Mouse (Mus musculus) adrenal gland, postnatal 4 days (tissue): ENCODE data around the gene Grid1. TPM values are rescaled to one million over a fixed set of nuclear protein-coding genes. Genes with fewer than 3 reads are reported as not detected.

ENCODE experiments used
- DNase-seq, 2 experiments: peaks; one replicate each; pipeline ENCODE4 v3.0.0; 2021 to 2022; ENCODE audit warnings: low spot score in 2 of 2, mixed read lengths in 2 of 2
- total RNA-seq, 2 experiments: library from RNA; stranded (reverse); gene quantifications; 2 replicates each; pipeline ENCODE4 v1.2.3; 2021

The Grid1 gene
- total RNA-seq, 2 experiments from 2014 or later, result 0.65 to 2.1 TPM

DNA sequence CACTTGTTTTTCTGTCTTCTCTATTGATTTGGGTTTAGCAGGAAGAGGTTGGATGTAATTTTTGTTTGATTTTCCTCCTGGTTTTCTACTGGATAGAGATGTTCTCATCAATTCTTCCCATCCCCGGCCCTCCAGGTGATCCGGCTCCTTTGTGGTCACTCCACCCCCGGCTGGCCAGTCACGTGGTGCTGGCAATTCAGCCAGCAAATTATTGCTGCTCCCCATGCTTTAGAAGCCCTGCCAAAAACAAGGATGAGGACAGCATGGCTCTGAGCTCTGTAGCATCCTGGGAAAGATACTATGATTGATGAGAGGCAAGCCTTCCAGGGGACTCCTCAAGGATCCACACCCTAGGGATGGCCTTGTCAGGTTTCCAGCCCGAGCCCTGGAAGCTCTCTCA, 169.2 kb downstream of the Grid1 start:
- no peak for DNase-seq

DNA sequence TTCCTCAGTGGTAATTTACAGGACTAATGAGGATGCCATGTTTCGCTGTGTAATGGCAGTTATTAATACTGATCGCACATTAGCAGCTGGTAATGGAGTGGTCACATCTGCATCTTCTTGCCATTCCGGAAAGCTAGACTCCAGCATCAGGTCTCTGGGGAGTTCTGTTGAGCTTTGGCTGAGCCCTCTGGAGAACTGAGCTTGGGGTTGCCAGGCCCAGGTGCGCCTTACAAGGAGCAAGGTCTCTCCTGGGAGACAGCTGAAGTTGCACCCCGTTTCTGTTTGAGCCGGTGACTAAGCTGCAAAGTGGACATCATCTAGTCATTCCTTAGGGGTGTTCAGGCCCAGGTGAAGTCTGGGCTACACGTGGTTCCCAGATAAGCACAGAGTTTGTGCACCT, 186.8 kb downstream of the Grid1 start:
- no peak for DNase-seq

DNA sequence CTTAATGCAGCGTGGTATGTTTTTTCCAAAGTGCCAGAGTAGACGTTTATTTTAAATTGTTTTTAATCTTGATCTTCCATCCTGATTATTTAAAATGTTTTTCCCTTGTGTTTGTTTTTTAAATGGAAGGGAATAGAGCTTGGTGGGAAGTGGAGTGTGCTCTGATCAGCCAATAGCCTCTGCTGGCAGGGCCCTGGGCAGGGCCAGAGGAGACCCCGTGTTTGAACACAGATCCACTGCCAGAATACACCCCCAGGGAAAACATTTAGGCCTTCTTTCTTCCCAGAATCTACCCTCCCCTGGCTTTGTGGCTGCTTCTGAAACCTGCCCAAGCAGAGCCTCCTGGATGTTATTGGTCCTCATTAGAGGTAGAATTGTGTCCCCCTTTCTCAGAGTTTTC, 188.8 kb downstream of the Grid1 start:
- no peak for DNase-seq

DNA sequence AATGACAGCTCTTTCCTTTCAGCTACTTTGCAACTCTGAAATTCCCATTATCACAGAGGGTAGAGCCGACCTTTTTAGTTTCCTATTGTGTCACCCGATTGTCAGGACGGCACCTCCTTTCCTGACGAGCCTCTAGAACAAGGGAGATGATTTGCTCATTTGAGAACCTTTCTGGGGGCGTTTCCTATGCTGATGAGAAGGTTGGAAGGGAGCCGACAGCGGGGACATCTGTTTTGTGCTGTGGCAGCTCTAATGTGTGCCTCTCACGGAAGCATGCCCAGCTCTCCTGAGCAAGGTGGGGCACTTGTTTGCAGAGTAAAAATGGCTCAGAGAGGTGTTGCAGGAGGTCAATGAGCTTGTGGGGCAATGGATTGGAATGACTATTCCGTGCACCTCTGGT, 189.2 kb downstream of the Grid1 start:
- DNase-seq, result no peak

DNA sequence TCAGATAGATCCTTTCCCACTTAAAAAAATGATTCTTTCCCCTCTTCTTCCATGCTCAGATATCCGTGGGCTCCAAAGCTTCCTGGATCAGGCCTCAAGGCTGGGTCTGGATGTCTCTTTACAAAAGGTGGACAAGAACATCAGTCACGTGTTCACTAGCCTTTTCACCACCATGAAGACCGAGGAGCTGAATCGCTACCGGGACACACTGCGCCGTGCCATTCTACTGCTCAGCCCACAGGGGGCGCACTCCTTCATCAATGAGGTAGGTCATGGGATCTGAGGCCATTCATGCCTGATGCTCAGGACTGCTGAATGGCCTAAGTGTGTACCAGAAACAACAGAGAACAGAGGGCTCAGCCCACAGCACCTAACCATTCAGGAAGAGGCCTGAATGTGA, 206.8 kb downstream of the Grid1 start:
- no peak for DNase-seq

DNA sequence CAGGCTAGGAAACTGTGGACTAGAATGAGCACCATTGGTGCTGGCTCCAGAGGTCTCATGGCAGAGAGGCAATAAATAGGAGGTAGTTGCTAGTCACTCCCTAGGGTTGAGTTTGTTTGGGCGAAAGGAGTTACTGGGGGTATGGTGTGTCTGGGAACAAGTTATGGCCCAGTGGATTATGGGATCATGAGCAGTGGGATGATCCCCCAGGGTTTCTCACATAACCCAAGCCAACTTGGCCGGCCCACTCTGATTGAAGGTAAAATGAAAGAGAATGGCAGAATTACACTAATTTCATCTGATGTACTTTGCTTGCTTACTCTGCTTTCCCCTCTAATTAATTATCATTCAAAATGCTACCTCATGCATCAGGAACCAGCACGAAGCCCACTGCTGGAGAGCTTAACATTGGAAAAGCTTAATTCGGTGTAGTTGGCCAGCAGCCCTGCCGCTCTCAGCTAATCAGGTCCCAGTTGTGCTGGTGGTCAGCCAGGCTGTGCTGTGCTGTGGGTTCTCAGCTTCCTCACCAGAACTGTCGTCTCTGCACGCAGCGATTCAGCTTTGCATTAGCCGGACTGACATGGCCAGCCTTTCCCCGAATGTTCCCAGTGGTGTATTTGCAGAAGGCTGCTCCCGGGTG, 207.7 kb downstream of the Grid1 start:
- DNase-seq, result no peak

DNA sequence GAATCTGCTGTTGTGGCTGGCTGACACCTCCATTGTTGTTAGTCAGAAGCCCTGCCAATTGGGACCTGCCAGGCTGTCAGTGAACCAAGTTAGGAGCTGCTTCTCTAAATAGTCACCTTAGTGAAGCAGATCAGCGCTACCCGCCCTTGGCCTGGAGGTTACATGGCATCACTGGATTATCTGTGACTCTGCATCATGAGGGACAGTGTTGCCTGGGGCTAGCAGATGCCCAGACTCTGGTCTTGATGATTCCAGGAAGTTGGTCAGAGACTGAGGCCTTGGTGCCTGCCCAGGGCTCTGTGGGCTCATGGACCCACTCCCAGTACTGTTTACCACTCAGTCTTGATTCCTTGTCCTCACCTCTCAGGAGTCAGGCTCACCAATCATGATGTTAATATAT, 209.7 kb downstream of the Grid1 start:
- no peak for DNase-seq

DNA sequence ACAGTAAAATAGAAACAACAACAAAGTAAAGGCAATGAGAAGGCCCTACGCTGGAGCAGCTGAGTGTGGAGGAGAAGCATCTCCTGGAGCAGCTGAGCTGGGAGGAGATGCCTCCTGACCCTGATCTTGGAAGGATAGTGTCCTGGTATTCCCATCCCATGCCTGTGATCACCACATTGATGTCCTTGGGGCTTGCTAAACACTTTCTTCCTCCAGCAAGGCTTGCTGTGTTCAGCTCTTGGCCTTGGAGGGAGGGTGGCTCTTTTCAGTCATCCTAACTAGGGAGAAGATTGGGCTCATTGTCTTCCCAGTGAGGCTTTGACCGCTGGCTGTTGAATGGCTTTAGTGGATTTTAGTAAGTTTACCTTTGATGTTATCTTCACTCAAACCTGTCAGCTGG, 210.4 kb downstream of the Grid1 start:
- no peak for DNase-seq

DNA sequence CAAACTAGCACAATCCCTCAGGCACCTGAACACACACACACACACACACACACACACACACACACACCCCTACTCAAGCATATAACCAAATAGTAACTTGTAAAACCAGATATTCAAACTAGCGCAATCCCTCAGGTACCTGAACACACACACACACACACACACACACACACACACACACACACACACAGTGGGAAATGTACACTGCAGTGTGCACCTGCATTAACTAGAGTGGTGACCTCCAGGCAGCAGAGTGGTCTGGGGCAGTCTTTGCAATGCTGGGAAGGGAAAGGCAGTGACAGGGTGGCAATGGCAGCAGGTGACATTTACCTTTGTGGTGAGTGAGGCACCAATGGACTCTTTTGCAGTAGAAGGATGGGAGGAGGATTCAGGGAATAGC, 212.4 kb downstream of the Grid1 start:
- no peak for DNase-seq

DNA sequence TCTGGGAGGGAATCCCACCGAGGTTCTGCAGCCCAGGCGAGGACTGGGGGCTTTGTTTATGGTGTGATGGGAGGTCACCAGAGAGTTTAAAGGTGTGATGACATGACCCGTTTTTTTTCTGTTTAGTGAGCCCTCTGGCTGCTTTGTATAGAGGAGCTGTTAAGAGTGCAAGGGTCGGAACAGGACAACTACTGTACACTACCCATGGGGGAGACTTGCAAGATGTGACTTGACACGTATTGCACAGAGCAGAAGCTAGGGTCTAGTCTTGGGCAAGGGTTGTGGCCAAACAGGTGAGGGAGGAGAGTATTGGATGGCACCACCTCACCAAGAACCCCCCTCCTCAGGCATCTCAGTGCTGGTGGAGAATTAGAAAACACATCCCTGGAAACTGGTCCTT, 224.4 kb downstream of the Grid1 start:
- no peak for DNase-seq

DNA sequence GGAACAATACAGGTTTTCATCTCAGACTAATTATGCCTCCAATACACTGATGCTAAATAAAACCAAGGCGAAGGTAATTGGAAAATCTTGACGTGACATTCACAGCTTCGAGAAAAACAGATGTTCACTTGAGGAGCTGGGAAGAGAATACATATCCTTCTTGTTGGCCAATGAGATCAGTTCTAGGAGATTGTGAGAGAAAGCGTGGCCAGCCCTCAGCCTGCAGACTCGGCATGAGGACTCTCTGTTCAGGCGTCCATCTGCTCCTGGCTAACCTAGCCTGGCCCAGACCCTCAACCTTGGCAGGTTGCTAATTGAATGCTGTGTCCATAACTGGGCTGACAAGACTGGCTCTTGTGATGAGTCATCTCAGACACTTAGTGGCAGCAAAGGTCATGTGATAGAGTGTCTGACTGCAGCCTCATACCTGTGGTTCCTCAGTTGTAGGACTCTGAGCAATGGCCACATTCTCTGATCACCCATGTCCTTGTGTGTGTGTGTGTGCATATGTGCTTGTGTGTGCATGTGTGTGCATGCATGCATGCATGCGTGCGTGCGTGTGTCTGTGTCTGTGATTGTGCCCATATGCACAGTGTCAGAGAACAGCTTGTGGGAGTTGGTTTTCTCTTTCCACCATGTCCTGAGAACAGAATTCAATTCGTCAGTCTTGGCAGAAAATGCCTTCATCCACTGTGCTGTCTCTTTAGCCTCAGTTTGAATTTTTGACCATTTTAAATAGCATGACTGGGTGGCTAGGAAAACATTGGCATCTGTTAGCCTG, 225.2 kb downstream of the Grid1 start:
- DNase-seq, result no peak

DNA sequence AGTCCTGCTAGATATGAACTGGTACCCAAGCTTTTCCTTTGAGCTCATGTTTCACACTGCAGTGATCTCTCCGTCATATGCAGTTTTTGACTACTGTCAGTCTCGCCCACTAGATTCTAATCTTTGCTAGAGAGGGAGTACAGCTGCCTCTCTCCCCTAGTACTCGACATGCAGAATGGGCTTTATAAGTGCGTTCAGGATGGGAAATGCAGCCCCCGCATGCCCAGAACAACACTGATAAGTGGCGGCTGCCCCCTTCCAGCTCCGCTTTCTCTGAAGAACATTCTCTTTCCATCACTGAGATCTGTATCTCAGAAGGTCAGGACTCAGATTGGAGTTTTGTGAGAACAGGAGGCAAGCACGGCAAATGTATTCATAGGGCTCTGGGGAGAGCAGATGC, 229.3 kb downstream of the Grid1 start:
- DNase-seq, result no peak

DNA sequence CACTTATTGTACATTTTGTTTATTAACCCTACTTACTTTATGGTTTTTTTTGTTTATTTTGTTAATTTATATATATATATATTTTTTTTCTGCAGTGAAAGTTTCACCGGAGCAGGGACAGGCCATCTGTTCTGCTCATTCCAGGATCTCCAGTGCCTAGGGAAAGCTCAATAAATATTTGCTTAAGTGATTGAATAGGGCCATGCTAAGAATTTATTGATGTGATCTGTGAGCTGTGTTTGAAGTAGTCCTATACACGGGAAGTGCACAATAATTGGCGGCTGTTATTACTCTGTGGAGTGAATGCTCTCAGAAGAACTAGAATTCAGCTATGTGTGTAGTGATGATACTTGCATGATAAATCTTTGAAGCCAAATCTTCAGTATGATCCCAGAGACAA, 234.2 kb downstream of the Grid1 start:
- DNase-seq, result no peak

DNA sequence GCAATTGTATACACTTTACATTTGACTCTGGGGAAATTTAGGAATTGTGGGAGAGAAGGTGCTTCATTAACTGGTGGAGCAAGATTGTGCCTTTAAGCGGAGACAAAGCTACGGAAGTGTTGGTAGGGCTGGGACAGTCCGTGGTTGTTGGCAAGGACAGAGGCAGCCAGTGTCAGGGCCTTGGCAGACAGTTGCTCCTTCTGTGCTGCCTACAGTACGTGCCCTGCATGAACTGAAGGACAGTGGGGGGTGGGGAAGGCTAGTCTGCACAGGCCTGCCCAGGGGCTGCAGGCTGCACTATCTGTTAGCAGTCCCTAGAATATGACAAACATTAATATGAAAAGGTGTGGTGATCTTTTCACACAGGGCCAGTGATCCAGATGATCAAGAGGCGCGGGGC, 254.7 kb downstream of the Grid1 start:
- peak in 1 of 2 experiments; percentile 6 for DNase-seq

DNA sequence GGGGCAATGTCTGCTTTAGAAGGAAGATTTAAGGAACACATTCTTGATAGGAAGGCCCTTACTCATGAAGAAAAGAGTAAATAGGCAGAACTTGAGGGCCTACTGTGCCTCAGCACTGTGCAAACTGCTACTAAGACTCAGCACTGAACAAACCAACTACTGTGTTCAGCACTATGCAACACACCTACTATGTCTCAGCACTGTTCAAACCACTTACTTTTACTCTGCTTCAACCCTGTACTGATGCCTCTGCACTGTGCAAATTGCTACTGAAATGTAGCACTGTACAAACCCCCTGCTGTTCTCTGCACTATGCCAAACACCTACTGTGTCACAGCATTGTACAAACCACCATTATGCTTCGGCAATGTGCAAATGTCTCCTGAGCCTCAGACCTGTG, 260.0 kb downstream of the Grid1 start:
- DNase-seq, result no peak

DNA sequence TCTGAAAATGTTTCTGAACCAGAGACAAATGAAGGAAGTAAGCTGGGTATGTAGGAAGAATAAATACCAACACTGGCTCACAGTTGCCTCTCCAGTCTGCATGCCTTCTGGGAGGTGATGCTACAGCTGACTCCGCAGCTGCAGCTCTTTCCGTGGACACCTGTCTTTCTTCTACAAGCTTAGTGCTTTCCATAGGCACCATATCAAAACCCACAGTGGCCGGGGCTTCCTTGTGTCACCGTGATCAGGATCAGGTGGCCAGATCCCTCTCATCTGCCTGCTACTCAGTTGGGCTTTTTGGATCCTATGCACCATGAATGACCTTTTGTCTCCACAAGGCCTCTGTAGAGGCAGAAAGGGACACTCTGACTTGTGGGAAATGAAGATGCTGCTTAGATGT, 272.7 kb downstream of the Grid1 start:
- no peak for DNase-seq

DNA sequence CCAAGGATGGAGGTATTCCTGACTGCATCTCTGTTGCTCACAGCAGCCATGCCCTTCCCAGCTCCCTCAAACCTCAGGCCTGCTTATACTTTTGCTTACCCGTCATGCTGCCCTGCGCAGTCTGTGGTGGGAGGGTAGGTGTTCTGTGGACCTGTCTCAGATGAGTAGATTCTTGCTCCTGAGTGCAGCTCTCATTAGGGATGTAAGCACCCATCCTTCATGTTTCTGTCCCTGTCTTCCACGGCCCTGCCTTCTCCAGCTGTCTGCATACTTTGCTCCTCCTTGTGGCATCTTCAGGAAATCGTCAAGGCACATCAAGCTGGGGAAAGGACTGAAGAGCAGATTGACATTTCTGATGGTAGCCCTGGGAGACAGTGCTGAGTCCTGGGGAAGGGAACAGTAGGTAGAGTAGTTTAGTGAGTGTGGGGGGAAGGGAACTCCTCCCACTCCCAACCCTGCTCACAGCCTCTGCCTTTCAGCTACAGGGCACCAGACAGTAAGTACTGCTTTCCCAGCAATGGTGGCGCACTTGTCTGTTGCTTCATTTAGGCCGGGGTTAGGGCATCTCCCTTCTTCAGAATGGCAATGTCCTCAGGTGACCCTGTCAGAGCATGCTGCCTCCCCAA, 273.8 kb downstream of the Grid1 start:
- DNase-seq, result no peak

DNA sequence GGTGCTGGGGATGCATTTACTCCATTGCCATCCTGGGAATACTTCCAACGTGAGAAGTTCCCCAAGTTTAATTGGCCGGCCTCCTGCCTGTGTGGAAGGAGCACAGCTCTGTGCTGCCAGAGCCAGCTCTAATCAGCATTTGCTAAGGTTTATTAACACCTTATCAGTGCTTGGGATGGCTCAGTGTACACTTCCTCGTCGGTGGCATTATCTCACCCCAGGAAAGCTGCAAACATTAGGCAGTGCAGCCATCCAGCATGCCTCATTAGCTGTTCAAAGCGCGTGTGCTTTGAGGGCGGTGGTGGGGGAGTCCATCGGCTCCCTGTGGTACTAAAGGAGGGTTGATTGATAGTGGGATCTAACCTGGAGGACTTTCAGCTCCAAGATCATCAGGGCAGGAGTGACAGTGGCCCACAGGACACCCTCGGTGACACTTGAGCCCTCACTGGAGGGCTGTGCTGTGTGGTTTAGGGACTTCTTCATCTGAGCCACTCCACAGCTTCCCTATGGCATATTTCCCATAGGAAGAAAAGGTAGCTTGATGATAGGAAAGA, 275.7 kb downstream of the Grid1 start:
- DNase-seq, result no peak

DNA sequence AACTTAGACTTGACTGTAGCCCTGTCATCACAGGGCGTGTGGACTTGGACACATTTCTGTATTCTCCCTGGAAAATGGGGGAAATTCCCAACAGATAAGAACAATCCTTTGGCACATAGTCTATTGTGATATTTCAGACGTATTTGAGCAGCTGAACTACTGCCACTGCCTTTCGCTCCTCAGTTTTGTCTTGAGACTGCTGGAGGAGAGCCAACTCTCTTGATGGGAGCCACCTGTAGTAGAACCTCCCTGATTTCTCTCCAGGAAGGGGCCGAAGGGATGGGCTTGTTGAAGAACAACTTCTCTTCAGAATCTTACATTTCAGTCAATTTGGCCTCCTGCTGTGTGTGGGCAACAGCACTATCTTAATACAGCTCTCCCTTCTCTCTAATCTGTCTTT, 276.2 kb downstream of the Grid1 start:
- DNase-seq, result no peak

DNA sequence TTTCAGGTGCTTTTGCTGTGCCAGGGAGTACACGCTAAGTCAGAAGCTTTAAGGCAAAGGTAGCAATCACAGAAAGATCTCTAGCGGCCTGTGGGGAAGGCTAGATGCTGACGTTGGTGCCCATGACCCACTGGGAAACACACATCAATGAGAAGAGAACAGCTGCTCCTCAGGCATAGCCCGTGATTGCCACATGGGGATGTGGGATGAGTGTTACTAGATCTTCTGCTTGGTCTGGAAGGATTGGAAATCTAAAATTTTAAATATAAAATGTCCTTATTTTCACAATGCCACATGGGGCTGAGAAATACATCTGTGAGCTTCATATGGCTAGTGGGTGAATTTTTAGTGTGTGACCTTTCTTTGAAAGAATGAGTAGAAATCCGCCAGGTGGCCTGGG, 277.3 kb downstream of the Grid1 start:
- DNase-seq, result no peak

DNA sequence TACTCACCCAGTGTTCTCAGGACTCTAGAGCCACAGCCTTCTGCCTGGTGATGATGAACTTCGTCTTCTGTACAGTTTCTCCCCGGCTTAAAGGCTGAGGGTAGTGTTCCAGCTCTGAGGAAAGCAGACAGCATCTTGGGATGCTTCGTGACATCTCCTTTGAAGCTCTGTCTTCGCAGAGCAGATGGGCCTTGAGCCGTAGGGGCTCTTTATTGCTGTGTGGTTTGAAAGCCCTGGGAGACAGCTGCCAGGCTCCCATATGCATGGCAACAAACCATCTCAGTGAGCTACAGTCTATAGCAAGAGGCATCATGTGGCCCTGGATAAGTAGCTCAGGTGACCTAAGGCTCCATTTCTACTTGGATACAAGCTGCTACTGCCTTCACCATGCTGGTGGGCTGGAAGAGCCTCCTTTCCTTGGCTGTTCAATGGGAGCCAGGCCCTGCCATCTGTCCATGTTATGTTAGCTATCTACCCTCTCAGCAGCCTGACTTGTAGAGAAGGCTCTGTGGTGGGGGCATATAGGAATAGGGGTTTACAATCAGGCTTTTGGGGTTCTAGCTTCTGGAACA, 283.8 kb downstream of the Grid1 start:
- no peak for DNase-seq

DNA sequence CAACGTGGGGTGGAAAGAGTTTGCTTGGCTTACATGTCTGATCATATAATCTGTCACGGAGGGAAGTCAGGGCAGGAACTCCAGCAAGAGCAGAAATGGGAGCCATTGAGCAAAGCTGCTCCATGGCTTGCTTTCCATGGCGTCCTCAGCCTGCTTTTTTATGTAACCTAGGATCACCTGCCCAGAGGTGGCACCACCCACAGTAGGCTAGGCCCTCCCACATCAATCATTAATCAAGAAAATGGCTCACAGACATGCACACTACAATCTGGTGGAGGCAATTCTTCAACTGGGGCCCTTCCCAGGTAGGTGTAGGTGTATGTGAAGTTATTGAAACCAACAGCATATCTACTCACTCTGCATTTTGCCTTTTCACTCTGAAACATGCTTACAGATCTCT, 287.7 kb downstream of the Grid1 start:
- no peak for DNase-seq
